Mouse (Mus musculus) cerebellum, adult (tissue): ENCODE results near the gene Pdxk.
A peak's percentile ranks its signal among the peaks of the same experiment; 100 is the strongest.
"Not testable (repeated sequence)": the region's sequence is repeated elsewhere in the genome, so short reads cannot be mapped to it uniquely, and the experiment has no call there.

ENCODE experiments used
- ATAC-seq: cut with Nextera tagmentation; 2 replicates; pipeline ENCODE4 v1.9.2; 2017; ENCODE audit warnings: mild to moderate bottlenecking, moderate library complexity, mixed read lengths; ENCODE audit not compliant: insufficient number of reproducible peaks, low FRiP score, low TSS enrichment

Gene Pdxk

DNA sequence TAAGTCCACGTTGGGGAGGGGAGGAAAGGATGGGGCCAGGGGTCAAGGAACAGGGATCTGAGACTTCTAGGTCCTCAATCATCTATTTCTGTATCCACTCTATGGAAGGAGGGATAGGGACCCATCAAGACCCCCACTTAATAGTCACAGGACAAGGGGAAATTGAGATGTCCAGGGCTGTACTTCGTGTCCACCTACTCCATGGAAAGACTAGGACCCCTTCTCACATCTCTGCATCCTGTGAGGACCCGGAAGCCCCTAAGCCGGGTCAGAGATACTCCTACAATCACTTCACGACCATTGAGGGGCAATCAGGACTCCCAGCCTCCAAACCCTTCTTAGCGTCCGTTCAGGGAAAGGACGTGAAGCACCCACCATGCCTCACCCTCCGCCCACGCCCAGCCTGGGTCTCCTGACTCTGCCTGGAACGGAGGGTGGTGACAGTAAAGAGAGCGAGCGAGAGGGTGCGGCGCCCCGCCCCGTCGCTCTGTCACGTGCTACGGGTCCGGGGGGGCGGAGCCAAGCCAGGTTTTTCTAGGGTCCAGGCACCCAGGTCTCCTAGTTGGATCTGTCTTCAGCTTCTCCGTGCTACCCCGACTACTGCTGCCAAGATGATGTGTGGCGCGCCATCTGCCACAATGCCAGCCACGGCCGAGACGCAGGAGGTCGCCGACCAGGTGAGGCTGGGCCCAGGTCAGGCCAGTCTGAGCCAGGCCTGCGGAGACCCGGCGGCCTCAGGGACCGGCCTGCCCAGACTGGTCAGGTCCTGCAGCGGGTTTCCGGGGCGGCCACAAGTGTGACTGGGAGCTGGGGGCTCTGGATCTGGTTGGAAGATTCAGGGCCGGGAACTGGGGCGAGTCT is 39.4 kb downstream of the Pdxk start, which contains the start of gene Cstb:
Cstb (plus strand) TSS at position 489 of the 861 bp plus-strand sequence.
- ATAC-seq = peak; percentile 88

DNA sequence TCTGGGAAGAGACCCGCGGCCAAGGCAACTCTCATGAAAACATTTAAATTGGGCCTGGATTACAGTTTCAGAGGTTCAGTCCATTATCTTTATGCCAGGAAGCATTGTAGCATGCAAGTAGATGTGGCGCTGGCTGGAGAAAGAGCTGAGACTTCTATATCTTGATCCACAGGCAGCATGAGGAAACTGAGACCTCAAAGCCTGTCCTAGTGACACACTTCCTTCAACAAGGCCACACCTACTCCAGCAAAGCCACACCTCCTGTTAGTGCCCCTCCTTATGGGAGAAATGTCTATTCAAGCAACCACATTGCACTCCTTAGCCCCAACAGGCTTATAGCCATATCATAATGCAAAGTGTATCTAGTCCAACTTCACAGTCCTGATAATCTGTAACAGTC is 42.2 kb downstream of the Pdxk start:
- no peak for ATAC-seq

DNA sequence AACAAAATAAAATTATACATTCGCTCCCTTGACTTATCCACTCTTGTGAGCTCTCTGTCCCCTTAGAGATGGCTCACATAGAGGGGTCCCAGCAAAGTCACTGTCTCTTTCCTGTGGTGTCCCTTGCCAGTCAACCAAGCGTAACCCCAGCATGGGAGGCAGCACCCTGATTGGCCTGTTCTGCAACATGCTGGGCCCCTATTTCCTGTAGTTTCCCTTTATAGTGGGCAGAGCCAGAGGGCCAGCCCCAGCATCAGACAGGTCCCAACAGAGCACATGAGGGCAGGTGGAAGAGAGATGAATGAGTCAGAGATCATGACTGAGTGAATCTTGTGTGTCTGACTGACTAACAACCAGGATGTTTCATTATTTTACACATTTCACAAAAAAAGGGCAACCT is 43.8 kb downstream of the Pdxk start:
- no peak for ATAC-seq

DNA sequence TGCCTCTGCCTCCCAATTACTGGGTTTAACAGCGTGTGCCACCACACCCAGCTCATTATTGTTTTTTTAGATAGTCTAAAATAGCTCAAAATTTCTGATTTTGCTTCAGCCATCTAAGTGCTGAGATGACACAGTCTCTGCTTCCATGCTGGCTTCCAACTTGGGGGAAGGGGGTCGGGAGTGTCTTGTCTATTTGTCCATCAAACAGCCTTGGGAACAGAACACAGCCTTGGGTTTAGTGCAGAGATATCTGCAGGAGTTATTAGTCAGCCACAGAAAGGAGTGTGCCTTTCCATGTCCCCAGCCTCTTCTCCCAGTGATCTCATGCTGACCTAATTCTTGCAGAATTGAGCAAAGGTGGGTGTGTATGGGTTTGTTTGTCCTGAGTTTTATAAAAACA is 46.0 kb downstream of the Pdxk start:
- ATAC-seq = no peak

DNA sequence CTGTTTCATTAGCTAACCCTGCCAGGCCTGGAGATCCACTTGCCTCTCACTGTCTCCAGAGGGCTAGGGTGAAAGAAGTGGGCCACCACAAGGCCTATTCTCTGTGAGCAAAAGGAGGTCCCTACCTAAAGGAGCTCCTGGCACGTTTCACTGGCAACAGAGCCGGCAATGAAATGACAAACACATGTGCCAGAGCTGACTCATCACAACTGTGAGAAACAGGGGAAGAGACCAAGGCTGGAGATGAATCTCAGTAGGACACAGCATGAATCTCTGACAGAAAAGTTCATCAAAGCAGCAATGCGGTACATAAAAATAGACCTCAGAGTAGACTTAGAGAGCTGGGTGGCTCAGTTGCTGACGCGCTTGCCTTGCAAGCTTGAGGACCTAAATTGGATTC is 46.9 kb downstream of the Pdxk start:
- ATAC-seq = no peak

DNA sequence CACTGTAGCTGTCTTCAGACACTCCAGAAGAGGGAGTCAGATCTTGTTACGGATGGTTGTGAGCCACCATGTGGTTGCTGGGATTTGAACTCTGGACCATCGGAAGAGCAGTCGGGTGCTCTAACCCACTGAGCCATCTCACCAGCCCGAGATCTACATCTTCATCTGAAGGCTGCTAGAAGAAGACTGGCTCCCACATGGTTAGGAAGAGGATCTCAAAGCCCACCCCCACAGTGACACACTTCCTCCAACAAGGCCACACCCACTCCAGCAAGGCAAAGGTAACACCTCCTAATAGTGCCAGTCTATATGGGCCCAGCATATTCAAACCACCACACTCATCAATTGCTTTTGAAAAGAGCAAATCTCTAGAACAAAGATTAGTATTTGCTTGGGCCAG is 49.8 kb downstream of the Pdxk start:
- ATAC-seq = not testable (repeated sequence)

DNA sequence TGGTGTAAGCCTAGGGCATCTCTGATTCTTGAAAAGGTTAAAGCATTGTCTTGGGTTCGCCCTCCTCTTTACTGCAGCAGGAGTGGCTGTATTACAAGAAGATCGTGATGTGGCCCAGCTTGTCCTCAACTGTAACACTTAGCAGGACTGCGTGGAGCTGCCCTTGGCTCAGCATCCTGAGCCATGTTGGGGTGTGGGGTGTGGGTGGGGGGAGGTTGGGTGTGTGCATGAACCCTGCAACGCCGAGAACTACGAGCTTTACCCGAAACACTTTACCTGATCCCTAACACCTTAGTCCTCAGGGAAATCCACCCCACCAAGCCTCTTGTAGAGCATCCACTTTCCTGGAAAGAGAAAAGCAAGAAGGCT is 51.6 kb downstream of the Pdxk start:
- ATAC-seq = no peak; the same call in 1 of the 2 replicates

DNA sequence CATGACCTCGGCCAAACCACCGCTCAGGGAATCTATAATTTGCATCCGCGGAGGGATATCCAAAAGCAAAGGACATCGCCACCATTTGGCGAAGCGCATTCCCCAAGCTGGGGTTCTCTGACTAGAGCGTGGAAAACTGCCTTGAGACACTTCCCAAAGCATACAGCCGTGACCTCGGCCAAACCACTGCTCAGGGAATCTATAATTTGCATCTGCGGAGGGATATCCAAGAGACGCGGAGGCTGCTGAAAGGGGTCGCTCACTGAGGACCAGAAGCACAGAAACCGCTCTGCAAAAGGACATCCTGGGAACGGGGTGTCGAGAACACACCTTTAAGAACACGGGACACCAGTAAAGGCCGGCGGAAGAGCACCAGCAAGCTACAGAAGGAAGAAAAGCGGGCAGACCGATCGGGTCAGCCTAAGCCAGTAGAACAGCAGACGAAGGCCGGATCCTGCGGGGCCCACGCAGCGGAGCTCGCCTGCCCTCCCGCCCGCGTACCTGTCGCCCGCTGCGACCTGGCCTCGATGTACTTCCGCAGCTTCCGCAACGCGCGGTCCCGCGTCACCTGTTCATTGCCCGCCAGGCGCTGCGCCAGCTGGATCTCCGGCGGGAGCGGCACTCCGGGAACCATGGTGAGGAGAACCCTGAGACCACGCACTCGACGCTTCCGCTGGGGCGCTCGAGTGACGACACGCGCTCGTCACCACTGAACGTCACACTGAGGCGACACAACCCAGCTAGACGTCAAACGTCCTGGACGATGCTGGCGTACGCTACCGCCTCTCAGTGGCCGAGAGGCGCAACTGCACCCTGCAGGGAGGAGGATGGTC is 52.2 kb downstream of the Pdxk start, which contains the start of gene Rrp1:
Rrp1 (minus strand) TSS at position 725 of the 833 bp plus-strand sequence.
- ATAC-seq = peak; percentile 85

DNA sequence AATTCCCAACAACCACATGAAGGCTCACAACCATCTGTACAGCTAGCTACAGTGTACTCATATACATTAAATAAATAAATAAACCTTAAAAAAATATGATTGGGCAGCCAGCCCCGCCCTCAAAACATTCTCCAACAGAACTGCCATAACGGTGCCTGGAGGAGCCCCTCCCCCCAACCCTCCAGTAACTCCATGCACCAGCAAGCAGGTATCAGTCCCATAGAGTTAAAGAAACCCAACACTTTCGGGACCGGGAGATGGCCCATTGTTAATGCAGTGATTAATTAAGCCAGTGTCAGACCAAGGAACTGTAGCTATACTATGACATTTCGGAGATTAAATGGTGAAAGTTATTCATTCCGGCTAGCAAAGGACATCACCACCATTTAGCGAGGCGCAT is 52.9 kb downstream of the Pdxk start:
- no peak for ATAC-seq

DNA sequence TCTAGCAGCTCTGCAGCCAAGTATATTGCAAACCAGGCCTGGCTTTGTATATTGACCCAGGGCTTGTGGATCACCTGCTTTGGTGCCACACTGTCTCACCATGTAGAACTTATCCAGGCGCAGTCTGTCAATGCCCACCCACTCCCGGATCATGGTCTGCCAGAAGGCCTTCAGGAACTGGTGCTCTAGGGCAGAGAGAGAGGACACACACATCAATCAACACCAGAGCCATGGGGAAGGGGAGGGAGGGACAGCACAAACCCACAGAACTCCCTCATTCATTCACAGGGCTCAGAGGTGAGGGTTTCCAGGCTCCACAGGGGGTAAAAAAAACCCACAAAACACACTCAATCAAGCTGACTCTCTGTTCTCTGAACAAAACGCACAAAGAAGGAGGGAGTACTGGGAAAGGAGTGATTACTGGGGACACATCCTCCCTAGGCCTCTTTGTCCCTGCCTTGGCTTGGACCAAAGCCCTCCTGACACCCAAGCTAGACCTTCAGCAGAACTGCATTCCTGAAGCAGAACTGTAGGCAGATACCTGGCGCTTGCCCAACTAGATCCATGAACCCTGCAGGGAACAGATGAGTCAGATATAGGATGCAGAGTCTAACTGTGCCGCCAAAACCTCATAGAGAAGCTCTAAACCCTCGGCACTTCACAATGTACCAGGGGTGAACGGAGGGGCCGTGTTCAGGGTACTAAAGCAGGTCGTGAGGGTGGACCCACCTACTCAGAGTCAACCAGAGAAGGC is 55.6 kb downstream of the Pdxk start:
- no peak for ATAC-seq

DNA sequence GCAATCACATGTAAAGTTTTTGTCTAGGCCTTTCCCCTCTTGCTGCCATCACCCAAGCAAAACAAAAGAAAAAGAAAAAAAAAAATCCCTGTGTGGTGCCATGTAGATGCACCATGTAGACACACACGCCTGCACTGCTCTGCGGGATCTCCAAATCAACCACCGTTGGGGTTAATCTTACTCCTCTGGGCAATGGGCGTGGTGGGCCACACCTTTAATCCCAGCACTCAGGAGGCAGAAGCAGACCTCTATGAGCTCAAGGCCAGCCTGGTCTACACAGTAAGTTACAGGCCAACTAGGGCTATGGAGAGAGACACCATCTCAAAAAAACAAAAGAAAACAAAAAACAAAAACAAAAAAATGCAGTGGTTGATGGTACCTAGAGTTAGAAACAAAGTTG is 57.6 kb downstream of the Pdxk start:
- no peak for ATAC-seq

DNA sequence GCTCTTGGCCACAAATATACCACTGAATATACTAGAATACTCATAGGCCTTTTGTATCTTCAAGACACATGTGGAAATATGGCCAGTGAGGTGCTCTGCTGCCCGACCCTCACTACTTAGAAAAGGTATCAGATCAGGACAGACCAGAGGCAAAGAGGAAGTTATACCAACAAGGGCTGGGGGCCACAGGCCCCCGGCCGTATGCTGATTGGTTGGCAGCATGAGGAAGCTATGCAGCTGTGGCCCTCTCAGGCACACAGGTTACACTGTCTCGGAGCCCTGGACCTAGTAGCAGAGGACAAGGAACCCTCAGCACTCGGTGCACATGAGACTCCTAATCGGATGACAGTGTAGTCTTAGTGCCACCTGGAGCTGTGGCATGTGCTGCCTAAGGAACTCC is 58.6 kb downstream of the Pdxk start:
- no peak for ATAC-seq

DNA sequence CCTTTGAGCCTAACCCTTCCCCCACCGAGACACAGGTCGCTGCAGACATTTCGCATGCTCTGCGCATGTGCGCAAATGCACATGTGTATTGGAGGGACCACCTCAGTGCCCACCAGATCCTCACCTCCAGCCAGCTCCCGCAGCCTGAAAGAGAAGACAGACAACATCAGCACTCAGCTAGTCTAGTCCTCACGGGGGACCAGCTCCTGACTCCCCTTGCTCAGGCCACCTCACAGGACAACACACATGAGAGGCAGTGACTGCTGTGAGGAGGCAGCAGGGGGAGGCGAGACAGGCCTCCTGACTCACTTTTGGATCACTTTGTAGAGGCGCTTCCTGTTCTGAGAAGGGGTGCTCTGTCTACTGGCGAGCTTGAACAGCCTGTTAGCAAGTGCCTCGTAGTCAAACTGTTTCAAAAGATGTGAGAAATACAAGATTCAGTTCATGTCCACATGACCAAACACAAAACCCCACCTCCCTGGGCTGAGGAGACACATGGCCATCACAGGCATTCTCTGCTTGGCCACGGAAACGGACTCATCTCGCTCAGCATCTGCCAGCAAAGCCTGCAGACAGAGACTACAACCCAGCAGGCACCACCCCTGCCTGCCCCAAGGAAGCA is 62.4 kb downstream of the Pdxk start:
- ATAC-seq = no peak

DNA sequence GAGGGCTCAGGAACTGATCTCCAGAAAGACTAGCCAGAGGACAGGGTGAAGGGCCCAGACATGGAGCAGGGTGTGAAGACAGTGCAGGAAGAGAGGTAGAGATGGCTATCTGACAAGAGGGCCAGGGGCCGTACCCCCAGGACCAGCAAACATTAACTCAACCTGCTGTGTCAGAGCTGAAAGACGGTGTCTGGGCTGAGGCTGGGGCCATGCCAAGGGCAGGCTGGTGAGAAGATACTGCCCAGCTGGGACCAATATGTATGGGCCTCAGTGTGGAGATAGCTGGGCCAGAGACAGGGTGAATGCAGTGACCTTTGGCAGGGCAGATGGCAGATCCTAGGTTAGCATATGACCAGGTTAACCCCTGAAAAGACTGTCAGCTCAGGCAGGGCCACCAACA is 63.6 kb downstream of the Pdxk start:
- ATAC-seq = no peak

DNA sequence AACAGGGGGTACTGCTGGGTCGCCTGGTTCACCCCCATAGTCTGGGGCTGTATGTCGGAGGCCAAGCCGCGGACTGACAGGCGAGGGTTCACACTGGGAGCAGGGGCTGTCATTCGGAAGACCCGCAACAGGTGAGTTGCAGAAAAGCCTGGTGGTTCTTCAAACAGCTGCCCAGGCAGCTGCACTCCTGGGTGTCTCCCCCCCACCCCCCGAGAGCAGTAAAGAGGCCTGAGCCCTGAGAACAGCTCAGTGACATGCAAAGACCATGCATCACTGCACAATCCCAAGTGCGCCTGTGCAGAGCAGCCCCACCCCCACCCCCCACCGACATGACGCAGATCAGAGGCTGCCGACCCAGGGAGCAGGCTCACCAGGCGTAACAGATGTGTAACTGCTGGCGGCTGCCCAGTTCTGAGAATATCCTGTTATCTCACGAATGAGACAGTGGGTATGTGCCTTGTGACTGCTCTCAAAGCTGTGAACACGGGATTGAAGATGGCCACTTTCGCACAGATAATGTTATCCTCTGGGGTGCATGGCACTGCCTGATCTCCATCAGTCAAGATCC is 65.6 kb downstream of the Pdxk start:
- ATAC-seq = no peak

DNA sequence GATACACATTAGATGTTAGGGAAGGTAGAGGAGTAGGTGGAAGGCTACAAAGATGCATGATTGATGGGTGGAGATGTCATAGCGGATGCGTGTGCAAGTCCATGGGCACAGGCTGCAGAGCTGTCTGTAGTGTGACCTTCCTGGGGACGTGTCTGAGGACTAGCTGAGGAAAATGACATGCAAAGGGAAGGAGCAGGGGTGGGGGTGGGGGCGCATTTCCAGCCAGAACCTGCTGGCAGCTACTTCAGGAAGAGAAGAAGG is 68.2 kb downstream of the Pdxk start:
- ATAC-seq = no peak

DNA sequence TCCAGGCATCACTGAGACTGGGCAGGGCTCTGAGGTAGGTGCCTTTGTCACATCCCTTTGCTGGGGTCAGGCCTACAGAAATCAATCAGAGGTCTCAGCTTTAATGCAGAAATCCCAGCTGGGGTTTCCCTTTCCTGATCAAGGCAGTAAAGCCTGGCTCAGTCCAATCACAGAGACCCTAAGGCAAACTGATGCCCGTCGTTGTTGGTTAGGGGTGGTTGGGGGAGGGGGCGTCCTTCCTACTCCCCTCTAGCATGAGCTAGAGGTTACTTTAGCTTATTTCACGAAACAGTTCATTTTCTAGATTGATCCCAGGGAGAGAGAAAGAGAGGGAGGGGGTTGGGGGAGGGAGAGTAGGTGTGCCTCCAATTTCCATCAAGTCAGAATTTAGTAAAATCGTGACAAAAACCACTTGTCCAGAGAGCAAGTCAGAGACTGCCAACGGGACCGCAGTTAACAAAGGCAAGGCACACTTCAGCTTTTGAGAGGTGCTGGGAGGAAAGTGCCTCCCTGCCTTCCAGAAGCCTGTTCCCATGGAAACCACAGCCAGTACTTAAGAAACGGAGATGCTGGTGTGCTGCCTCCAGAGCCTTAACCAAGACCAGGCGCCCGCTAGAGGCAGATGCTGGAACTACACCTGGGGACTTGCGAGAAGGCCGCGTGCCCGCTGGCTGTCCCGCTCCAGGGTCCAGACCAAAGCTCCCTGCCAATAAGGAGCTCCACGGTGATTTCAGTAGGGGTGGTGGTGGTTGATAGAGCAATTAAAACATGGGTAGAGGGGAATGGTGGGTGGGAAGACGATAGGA is 68.8 kb downstream of the Pdxk start:
- ATAC-seq = peak; percentile 75

DNA sequence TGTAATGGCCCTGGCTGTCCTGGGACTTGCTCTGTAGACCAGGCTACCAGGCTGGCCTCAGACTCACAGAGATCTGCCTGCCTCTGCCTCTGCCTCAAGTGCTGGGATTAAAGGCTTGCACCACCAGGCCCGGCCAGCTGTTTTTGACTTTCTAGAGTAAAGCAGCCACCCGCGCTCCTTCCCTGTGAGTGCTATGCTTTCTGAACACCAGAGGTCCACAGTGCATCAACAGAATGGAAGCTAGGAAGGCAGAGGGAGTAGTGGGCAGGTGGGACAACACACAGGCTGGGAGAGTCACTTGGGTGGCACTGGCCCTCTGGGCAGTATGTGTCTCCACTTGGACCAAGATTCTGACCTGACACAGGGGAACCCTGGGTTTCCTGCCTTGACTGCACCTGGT is 69.4 kb downstream of the Pdxk start:
- no peak for ATAC-seq

DNA sequence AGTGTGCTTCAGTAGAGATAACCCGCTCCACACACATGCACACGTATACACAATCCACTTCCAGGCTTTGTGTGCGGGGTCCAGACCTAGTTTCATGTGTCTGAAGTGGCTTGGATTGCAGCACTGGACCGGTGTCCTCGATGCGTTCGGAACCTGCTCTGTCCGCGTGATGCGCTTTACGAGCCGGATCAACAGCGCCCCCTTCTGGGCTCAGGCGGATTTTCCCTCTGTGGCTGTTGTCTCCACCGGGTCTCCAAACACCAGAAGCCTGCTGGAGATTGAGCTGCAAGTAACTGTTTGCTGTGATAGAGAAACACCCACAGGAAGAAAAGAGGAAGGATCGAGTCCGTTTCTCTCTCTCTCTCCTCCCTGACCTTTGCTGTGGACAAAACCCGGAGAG is 72.7 kb downstream of the Pdxk start:
- peak; percentile 38; the same call in 1 of the 2 replicates for ATAC-seq
